Mouse (Mus musculus) ES-E14 (cell line): Measurements from ENCODE around the gene Ifi209.

Experiments
- HCFC1 ChIP-seq: IDR thresholded peaks from 2 replicates; pipeline ENCODE4 v1.6.1; 2012; ENCODE audit warnings: low read length, inconsistent platforms, borderline replicate concordance; ENCODE audit not compliant: insufficient read depth
- MAFK ChIP-seq: IDR thresholded peaks from 2 replicates; pipeline ENCODE4 v1.6.1; 2014; ENCODE audit warnings: mild to moderate bottlenecking, low read depth, low read length, inconsistent platforms; ENCODE audit not compliant: insufficient read depth
- ZNF384 ChIP-seq: IDR thresholded peaks from 2 replicates; pipeline ENCODE4 v1.6.1; 2012; ENCODE audit warnings: low read depth, low read length, inconsistent platforms

- no peak for TF ChIP-seq ZNF384
- no peak for TF ChIP-seq HCFC1
- TF ChIP-seq MAFK: no peak
These were observed 3.4 kb downstream of the Ifi209 start for GRCm38 (mm10) chr1:173633969-173634645.
